In genomic region chr11:100248852-100249465, GRCm38 (mm10) we compare ENCODE assay signal across 21 mouse cellular contexts. TPM values are rescaled to one million over a fixed set of nuclear protein-coding genes. Genes with fewer than 3 reads are reported as not detected.
"Had no signal": no experiment of that assay in that cellular context is flagged by ENCODE, and none has a peak within 500 bp of the region (broad histone marks: within the 10 kb centered on the region; RNA-seq: fewer than 3 reads in every experiment).

Gene Krt16, minus strand, starts transcription at chr11:100248902.

- H3K36me3 ChIP-seq: limb, embryonic 13.5 days; lung, embryonic 15.5 days; midbrain, embryonic 13.5 days; neural tube, embryonic 12.5 days had no signal

- DNase-seq: kidney, adult 11 months; kidney, adult 9 months; kidney, postnatal 36 days; layer of hippocampus, adult 9-11 months; layer of hippocampus, postnatal 36 days; lung, postnatal 14 days; thymus, adult 18-20 months; thymus, postnatal 14 days had no signal

- H3K9ac ChIP-seq: limb, embryonic 13.5 days; lung, embryonic 15.5 days; midbrain, embryonic 13.5 days; neural tube, embryonic 12.5 days had no signal

- H3K9me3 ChIP-seq: limb, embryonic 13.5 days; lung, embryonic 15.5 days; midbrain, embryonic 13.5 days; neural tube, embryonic 12.5 days had no signal

- H3K27ac ChIP-seq: kidney, postnatal 0 days; limb, embryonic 13.5 days; lung, embryonic 15.5 days; midbrain, embryonic 13.5 days; neural tube, embryonic 12.5 days had no signal

- ATAC-seq: midbrain, embryonic 13.5 days had no signal

- H3K27me3 ChIP-seq: limb, embryonic 13.5 days; lung, embryonic 15.5 days; midbrain, embryonic 13.5 days; neural tube, embryonic 12.5 days had no signal

- H3K4me3 ChIP-seq: limb, embryonic 13.5 days; lung, embryonic 15.5 days; midbrain, embryonic 13.5 days; myocyte; neural tube, embryonic 12.5 days had no signal

- H3K4me2 ChIP-seq: limb, embryonic 13.5 days; liver, embryonic 11.5 days; lung, embryonic 15.5 days; midbrain, embryonic 13.5 days; neural tube, embryonic 12.5 days had no signal

- H3K4me1 ChIP-seq: limb, embryonic 13.5 days; lung, embryonic 15.5 days; midbrain, embryonic 13.5 days; neural tube, embryonic 12.5 days had no signal

RNA-seq across cellular contexts. Expression of gene Krt16, which starts in this region (rescaled TPM):
- total RNA-seq: layer of hippocampus, adult 18-20 months; layer of hippocampus, postnatal 36 days; left cerebral cortex, adult 8-10 months; left cerebral cortex, postnatal 36 days; megakaryocyte-erythroid progenitor cell, adult 5-6 weeks; neutrophil, adult 5-6 weeks had no signal
- polyA plus RNA-seq: kidney, postnatal 0 days; liver, embryonic 11.5 days; liver, embryonic 16.5 days; lung, embryonic 15.5 days; midbrain, embryonic 13.5 days; neural tube, embryonic 12.5 days had no signal
